Mouse (Mus musculus): ENCODE data around the gene Brinp2.

The Brinp2 gene

GRCm38 (mm10) chr1:158356051-158356461, at the start of gene Brinp2:
Gene Brinp2 (minus strand): TSS chr1:158356326.
- peak; percentile 70 for DNase-seq (ENCODE audit: low spot score)

GRCm38 (mm10) chr1:158400898-158401297, 44.8 kb upstream of the Brinp2 start:
- DNase-seq (ENCODE audit: low spot score): no peak

GRCm38 (mm10) chr1:158397058-158397457, 40.9 kb upstream of the Brinp2 start:
- no peak for DNase-seq (ENCODE audit: low spot score)

GRCm38 (mm10) chr1:158390693-158391092, 34.6 kb upstream of the Brinp2 start:
- no peak for DNase-seq (ENCODE audit: low spot score)

DNA sequence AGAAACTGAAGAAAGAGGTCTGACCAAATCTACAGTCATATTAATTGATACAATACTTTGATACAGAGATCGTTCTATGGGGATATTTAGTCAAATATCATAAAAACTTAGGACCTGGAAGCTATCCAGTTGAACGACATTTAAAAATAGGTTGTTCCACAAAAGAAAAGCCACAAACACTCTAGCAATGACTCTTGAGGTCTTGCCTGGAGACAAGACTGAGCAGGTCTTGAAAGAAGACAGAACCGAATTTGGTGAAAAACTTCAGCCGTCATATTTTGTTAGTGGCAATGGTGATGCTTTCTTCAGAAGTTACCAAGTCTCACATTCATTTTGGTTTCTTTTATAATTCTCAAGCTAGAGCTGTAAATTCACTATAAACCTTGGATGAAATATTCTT, 32.9 kb upstream of the Brinp2 start:
- no peak for DNase-seq (ENCODE audit: low spot score)

DNA sequence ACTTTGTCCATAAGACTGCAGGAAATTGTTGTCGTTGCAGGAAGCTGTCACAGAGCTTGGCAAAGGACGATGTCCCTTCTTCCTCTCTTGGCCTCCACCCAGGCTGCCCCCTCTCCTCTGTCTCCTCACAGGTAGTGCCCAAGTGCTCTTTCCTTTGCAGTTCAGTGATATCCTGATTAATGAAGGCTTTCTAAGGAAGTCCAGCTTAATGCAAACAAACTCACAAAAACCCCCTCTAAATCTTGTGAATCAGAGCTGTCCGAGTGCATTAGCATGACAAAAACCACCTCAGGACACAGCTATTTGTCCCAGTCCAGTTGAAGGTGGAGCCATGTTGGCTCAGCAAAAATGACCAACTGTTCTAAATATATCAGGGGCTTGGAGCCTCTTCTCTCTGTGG, 30.7 kb upstream of the Brinp2 start:
- DNase-seq (ENCODE audit: low spot score): no peak

GRCm38 (mm10) chr1:158385311-158385710, 29.2 kb upstream of the Brinp2 start:
- no peak for DNase-seq (ENCODE audit: low spot score)

DNA sequence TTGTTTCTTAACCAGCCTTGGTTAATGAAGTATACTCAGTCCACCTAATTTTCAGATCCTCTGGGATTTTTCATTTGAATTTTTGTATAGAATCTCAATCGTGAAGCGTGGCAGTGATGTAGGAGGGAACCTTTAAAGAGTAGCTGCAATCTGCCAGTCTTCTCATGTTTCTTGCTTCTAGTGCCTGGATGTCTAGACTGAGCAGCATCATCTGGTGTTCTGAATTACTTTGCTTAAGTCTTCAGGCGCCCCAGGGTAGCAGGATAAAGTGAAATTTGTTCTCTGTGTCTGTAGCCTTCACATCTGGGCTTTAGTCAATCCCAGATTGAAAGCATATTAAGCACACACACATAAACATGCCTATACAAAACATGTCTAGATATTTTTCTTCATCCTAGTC, 27.1 kb upstream of the Brinp2 start:
- no peak for DNase-seq (ENCODE audit: low spot score)

DNA sequence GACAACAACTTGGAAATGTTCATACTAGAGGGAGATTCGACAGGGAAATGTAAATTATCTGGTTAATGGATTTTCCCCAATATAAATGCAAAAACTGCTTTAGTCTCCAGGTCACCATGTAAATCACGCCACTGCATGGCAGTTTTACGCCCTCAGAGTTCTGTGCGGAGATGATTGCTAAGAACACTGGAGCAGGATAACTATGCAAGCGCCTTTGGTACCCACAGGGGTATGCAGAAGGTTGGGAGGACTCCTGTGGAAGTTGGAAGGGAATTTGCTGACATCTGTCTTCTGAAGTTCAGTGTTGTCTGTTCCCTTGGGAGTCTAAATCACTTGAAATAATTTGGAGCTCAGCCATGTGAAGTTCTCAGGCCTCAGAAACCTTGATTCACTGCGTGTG, 26.2 kb upstream of the Brinp2 start:
- DNase-seq (ENCODE audit: low spot score): no peak

GRCm38 (mm10) chr1:158364461-158364860, 8.3 kb upstream of the Brinp2 start:
- DNase-seq (ENCODE audit: low spot score): no peak

DNA sequence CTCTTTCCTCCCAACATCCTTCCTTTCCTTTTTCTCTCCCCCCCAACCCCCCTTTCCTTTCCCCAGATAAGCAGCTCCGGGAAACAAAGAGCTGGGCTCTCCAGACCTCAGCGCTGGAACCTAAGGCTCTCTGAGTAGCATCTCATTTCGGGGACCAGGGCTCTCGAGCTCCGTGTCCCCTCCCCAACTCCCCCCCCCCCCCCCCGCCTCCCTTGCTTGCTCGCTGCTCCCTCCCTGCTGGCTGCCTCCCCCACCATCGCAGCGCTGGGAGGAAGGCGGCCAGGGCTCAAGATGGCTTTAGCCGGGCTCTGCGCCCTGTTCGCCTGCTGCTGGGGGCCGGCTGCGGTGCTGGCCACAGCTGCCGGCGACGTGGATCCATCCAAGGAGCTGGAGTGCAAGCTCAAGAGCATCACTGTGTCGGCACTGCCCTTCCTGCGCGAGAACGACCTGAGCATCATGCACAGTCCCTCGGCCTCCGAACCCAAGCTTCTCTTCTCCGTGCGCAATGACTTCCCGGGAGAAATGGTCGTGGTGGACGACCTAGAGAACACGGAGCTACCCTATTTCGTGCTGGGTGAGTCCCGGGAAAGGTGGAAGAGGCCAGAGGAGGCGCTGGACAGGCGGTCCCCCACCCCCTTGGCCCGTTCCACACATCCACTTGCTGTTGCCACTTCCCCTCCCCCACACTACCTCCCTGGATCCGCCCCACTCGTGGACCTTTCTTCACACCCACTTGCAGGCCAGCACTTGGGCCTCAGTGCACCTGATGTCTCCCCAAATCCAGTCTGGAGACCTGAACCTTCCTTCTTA, 6.4 kb upstream of the Brinp2 start:
- no peak for DNase-seq (ENCODE audit: low spot score)

- no peak for DNase-seq (ENCODE audit: low spot score)
Measured at GRCm38 (mm10) chr1:158361964-158362291, 5.8 kb upstream of the Brinp2 start, which contains the start of gene Astn1. Gene Astn1 (plus strand): TSS chr1:158362273.

DNA sequence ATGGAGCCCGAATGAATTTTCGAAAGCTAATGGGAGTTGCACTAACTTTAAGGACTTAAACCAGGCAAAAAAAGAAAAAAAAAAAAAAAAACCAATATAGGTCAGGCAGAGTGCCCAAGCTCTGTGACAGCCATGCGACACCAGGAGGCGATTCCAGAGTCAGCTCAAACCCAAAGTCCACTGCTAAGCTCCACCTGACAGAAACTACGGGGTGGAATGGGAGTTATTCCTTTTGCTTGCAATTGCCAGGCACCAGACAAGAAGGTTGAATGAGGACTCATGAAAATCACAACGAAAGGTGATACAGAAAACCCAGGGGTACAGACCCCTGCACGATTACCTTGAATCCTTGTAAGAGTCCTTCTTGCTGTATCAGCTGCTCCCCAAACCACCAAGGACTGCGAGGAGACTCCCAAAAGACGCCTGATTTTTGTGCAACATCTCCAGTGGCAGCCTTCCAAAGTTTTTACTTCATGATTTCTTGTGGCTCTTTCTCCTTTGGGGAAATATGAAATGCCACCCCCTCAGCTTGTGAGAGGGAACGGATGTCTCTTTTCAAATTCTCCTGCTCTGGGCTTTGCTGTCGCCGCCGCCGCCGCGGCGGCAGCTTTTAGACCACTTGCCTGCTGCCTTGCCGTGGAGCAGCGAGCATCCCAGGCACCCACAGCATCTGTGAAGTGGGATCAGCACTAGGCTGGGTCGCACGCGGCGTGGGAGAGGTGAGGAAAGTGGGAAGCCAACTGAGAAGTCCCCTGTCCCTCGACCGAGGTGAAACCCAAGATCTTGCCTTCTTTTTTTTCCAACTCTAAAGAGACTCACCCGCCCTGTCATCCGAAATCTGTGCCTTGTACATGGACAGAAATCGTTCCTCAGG, 712 bp downstream of the Brinp2 start:
- peak; percentile 44 for DNase-seq (ENCODE audit: low spot score)

- DNase-seq (ENCODE audit: low spot score): no peak
Measured at GRCm38 (mm10) chr1:158353656-158354371, 2.3 kb downstream of the Brinp2 start.

GRCm38 (mm10) chr1:158343243-158343714, 12.8 kb downstream of the Brinp2 start:
- no peak for DNase-seq (ENCODE audit: low spot score)

DNA sequence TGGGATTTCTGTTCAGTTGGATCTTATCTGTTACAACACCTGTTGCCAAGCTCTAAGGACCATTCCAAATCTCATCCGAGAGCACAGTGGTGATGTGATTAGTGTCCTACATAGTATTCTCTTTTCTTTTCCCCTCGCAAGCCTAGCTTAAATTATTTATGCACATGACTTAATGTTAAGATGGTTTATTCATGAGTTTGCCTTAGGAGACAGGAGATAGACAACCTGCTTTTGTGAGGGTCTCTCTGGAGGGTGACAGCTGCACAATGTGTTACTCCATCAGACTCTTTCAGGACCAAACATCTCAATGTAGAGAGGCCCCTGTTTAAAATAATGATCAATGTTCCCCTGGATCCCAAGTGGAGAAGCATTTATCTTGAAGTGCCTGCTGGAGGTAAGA, 27.3 kb downstream of the Brinp2 start:
- no peak for DNase-seq (ENCODE audit: low spot score)

DNA sequence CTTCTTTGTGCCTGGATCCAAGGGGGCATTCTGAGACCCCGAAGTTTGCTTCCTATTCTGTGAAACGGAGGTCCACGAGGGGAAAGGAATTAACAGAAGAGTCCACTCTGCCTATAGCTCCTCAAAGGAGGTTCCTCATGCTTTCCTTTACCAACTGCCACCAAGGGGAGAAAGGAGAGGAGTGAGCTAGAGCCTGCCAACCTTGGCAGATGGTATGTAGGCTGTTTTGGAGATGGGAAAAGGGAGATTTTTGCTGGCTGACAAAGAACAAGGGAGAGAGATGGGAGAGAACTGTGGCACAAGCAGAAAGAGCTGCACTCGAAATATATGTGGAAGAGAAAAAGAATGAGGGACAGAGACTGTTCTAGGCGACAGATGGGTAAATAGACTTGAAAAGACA, 28.0 kb downstream of the Brinp2 start:
- DNase-seq (ENCODE audit: low spot score): no peak

GRCm38 (mm10) chr1:158323325-158323724, 32.8 kb downstream of the Brinp2 start:
- DNase-seq (ENCODE audit: low spot score): no peak

- DNase-seq (ENCODE audit: low spot score): no peak
Measured at GRCm38 (mm10) chr1:158310426-158311156, 45.5 kb downstream of the Brinp2 start.

DNA sequence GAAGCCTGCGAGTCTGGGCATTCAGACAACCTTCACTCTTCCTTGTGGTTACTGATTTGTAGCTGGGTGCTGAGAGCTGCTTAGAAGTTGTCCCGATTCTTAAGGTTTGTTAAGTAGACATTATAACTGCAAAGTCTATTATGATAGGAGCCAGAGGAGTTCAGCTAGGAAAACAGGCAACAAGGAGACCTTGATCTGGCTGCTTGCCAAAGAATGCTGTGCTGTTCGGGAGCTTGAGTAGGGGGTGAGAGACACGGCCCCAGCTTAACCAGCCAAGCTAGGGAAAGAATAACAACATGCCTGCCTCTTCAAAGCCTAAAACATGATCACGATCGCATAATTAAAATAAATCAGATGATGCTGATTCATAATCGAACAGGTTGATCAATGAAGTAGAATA, 59.1 kb downstream of the Brinp2 start:
- DNase-seq (ENCODE audit: low spot score): no peak

- DNase-seq (ENCODE audit: low spot score): no peak
Measured at GRCm38 (mm10) chr1:158296287-158296931, 59.7 kb downstream of the Brinp2 start.
